Mouse (Mus musculus): Measurements from ENCODE around the gene Gpr183.
A peak's percentile ranks its signal among the peaks of the same experiment; 100 is the strongest.

Gpr183 gene

GRCm38 (mm10) chr14:121987691-121988090, 22.7 kb upstream of the Gpr183 start:
- DNase-seq (ENCODE audit: low spot score in 2 of 2), result peak in 1 of 2 experiments; percentile 0

- DNase-seq (ENCODE audit: low spot score in 2 of 2), result peak in 1 of 2 experiments; percentile 7
Measured at GRCm38 (mm10) chr14:121987287-121987686, 22.3 kb upstream of the Gpr183 start.

GRCm38 (mm10) chr14:121986028-121986427, 21.0 kb upstream of the Gpr183 start:
- peak in 1 of 2 experiments; percentile 9 for DNase-seq (ENCODE audit: low spot score in 2 of 2)

- DNase-seq (ENCODE audit: low spot score in 2 of 2), result no peak
Measured at GRCm38 (mm10) chr14:121985477-121985876, 20.5 kb upstream of the Gpr183 start.

GRCm38 (mm10) chr14:121983009-121983933, 18.3 kb upstream of the Gpr183 start:
- peak in 1 of 2 experiments; percentile 7 for DNase-seq (ENCODE audit: low spot score in 2 of 2)

GRCm38 (mm10) chr14:121981531-121981930, 16.5 kb upstream of the Gpr183 start:
- DNase-seq (ENCODE audit: low spot score in 2 of 2), result no peak

- DNase-seq (ENCODE audit: low spot score in 2 of 2), result no peak
Measured at GRCm38 (mm10) chr14:121973114-121973513, 8.1 kb upstream of the Gpr183 start.

- DNase-seq (ENCODE audit: low spot score in 2 of 2), result no peak
Measured at GRCm38 (mm10) chr14:121970402-121970801, 5.4 kb upstream of the Gpr183 start.

GRCm38 (mm10) chr14:121967095-121967494, 2.1 kb upstream of the Gpr183 start:
- DNase-seq (ENCODE audit: low spot score in 2 of 2), result no peak

- DNase-seq (ENCODE audit: low spot score in 2 of 2), result no peak
Measured at GRCm38 (mm10) chr14:121965461-121965860, 466 bp upstream of the Gpr183 start.

GRCm38 (mm10) chr14:121963942-121964335, 1.1 kb downstream of the Gpr183 start:
- no peak for DNase-seq (ENCODE audit: low spot score in 2 of 2)

- DNase-seq (ENCODE audit: low spot score in 2 of 2), result no peak
Measured at GRCm38 (mm10) chr14:121963251-121963941, 1.6 kb downstream of the Gpr183 start.

GRCm38 (mm10) chr14:121962128-121962890, 2.7 kb downstream of the Gpr183 start:
- DNase-seq (ENCODE audit: low spot score in 2 of 2), result no peak

GRCm38 (mm10) chr14:121961496-121962127, 3.4 kb downstream of the Gpr183 start:
- DNase-seq (ENCODE audit: low spot score in 2 of 2), result no peak

- DNase-seq (ENCODE audit: low spot score in 2 of 2), result no peak
Measured at GRCm38 (mm10) chr14:121960997-121961396, 4.0 kb downstream of the Gpr183 start.

- no peak for DNase-seq (ENCODE audit: low spot score in 2 of 2)
Measured at GRCm38 (mm10) chr14:121960531-121960930, 4.5 kb downstream of the Gpr183 start.

GRCm38 (mm10) chr14:121960031-121960430, 5.0 kb downstream of the Gpr183 start:
- DNase-seq (ENCODE audit: low spot score in 2 of 2), result no peak

GRCm38 (mm10) chr14:121959538-121959980, 5.4 kb downstream of the Gpr183 start:
- no peak for DNase-seq (ENCODE audit: low spot score in 2 of 2)

GRCm38 (mm10) chr14:121958751-121959537, 6.1 kb downstream of the Gpr183 start:
- DNase-seq (ENCODE audit: low spot score in 2 of 2), result no peak

- no peak for DNase-seq (ENCODE audit: low spot score in 2 of 2)
Measured at GRCm38 (mm10) chr14:121958041-121958750, 6.8 kb downstream of the Gpr183 start.
